Mouse (Mus musculus) erythroblast, embryonic 14.5 days (primary cell): ENCODE measurements around the gene Lhx9.

ENCODE experiments used
- GATA1 ChIP-seq: IDR thresholded peaks from 2 replicates; pipeline ENCODE4 v1.6.1; 2012; ENCODE audit warnings: low read length, inconsistent platforms, mixed read lengths
- TAL1 ChIP-seq: IDR thresholded peaks from 3 replicates; pipeline ENCODE4 v1.6.1; 2012; ENCODE audit warnings: low read length, inconsistent platforms, mixed read lengths

DNA sequence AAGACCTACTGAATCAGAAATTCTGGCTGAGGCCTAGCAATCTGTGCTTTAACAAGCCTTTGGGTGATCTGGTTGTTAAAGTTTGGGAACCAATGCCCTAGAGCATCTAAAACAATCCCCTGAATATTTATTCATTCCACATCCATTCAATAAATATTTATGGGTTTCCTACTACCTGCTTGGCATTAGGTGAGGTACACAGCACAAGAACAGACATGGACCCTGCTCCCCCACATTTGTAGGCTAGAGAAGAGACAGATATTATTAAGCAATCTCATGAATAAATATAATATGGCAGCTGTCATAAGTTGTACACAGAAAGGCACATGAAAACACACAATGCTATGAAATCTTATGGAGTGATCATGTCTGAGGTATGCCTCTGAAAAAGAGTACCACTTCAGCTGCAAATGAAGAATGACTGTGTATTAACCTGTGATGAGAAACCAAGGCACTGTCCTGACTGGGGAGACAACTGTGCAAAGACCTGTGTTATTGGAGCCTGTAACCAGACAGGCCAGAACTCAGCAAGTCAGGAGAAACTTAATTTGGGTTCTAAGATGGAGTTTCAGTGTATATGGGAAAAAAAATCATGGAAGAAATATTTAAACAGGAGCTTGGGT, 48.6 kb downstream of the Lhx9 start:
- no peak for TF ChIP-seq TAL1
- TF ChIP-seq GATA1 = no peak
